Mouse (Mus musculus): ENCODE measurements around the gene Mtrr.

- TF ChIP-seq POLR2A (IDR thresholded peaks at IDR 0.05; ENCODE audit: borderline replicate concordance, extremely low read depth, insufficient read depth, insufficient read length, poor library complexity, severe bottlenecking) = no peak
- TF ChIP-seq CTCF (IDR thresholded peaks at IDR 0.05; ENCODE audit: borderline replicate concordance, extremely low read depth, insufficient read depth, insufficient read length) = no peak
Measured at GRCm38 (mm10) chr13:68598953-68599352, 17.0 kb upstream of the Mtrr start.
